Mouse (Mus musculus): ENCODE data around the gene Def8. TPM values are rescaled to one million over a fixed set of nuclear protein-coding genes. Genes with fewer than 3 reads are reported as not detected.

The Def8 gene
- polyA plus RNA-seq, 1 experiment from 2014 or later, result 49.9 TPM

GRCm38 (mm10) chr8:123415967-123416943, 7.1 kb upstream of the Def8 start:
- no peak overlapping the region for H3K27ac ChIP-seq
- 86% methylated on average over 8 of the region's 8 CpGs for WGBS
- peaks cover 44% of the 10 kb centered on the region for H3K36me3 ChIP-seq (replicated peaks)
- H3K4me1 ChIP-seq, result peaks cover 40% of the 10 kb centered on the region
- no peaks in the 10 kb centered on the region for H3K9me3 ChIP-seq
- peaks cover 31% of the 10 kb centered on the region for H3K27me3 ChIP-seq (ENCODE audit: poor library complexity, severe bottlenecking)
- H3K4me3 ChIP-seq, result no peak overlapping the region
- DNase-seq (ENCODE audit: extremely low spot score, low spot score), result no peak

DNA sequence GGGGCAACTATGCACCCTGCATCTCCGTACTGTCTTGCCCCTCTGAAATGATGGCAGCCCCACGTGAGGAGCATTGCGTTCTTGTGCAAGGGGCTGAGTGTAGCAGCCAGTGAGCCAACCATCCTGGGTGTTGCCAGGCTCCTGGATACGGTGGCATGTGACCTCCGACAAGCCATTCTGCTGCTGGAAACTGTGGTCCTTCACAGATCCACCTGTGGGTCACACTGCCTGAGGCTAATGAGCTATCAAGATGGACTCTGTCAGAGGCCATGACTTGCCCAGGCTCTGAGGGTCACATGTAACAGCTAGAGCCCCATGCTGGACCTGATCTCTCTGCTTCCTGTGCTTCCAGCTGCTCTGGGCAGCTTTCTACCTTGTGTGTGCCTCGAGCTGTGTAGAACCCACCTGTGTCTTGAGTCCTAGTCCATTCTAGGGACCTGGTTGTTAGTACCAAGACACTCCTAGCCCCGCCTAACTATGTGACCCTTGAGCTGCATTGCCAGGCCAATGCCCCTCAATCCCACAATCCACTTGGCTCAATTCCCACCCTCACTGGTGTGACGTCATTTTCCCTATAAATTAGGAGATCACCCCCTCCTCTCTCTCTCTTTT, 6.3 kb upstream of the Def8 start:
- Histone ChIP-seq H3K9me3 (no peaks in the 10 kb centered on the region), H3K27me3 (ENCODE audit: poor library complexity, severe bottlenecking) (peaks cover 26% of the 10 kb centered on the region), H3K27ac (no peak overlapping the region), H3K36me3 (replicated peaks) (peaks cover 52% of the 10 kb centered on the region), H3K4me1 (peaks cover 33% of the 10 kb centered on the region), H3K4me3 (no peak overlapping the region)
- 87% methylated on average over 8 of the region's 8 CpGs for WGBS
- no peak for DNase-seq (ENCODE audit: extremely low spot score, low spot score)

DNA sequence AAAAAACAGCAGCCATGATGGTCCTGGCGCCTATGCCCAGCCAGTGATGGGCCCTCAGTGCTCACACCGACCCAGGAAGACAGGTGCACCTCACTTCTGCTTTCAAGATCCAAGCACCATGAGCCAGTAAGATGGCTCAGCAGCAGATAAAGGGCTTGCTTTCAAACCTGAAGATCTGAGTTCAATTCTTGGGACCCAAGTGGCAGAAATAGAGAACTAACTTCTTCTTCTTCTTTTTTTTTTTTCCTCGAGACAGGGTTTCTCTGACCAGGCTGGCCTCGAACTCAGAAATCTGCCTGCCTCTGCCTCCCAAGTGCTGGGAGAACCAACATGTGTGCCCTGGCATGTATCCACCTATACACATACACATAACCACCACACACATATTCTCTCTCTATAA, 3.6 kb upstream of the Def8 start:
- no peaks in the 10 kb centered on the region for H3K9me3 ChIP-seq
- H3K36me3 ChIP-seq (replicated peaks), result peaks cover 52% of the 10 kb centered on the region
- H3K27me3 ChIP-seq (ENCODE audit: poor library complexity, severe bottlenecking), result 0 out of 2 replicates have a peak, but pooled peaks cover 3% of the 10 kb centered on the region
- no peak for DNase-seq (ENCODE audit: extremely low spot score, low spot score)
- H3K27ac ChIP-seq, result no peak overlapping the region
- WGBS, result 91% methylated on average over 4 of the region's 4 CpGs
- H3K4me1 ChIP-seq, result peaks cover 15% of the 10 kb centered on the region
- no peak overlapping the region for H3K4me3 ChIP-seq

DNA sequence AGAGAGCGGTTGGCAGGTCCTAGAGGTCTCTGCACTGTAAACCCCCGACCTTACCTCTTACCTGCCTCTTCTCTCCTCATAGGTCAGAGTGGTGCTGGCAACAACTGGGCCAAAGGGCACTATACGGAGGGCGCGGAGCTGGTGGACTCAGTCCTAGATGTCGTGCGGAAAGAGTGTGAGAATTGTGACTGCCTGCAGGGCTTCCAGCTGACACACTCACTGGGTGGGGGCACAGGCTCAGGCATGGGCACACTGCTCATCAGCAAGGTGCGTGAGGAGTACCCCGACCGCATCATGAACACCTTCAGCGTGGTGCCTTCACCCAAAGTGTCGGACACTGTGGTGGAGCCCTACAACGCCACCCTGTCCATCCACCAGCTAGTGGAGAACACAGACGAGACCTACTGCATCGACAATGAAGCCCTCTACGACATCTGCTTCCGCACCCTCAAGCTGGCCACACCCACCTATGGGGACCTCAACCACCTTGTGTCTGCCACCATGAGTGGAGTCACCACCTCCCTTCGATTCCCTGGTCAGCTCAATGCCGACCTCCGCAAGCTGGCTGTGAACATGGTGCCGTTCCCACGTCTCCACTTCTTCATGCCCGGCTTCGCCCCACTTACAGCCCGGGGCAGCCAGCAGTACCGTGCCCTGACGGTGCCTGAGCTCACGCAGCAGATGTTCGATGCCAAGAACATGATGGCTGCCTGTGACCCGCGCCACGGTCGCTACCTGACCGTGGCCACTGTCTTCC, 2.6 kb upstream of the Def8 start:
- DNase-seq (ENCODE audit: extremely low spot score, low spot score), result no peak
- Histone ChIP-seq H3K4me3 (no peak overlapping the region), H3K4me1 (peaks cover 15% of the 10 kb centered on the region), H3K27me3 (ENCODE audit: poor library complexity, severe bottlenecking) (0 out of 2 replicates have a peak, but pooled peaks cover 3% of the 10 kb centered on the region), H3K9me3 (no peaks in the 10 kb centered on the region), H3K27ac (no peak overlapping the region), H3K36me3 (replicated peaks) (peaks cover 52% of the 10 kb centered on the region)
- WGBS, result 95% methylated on average over 34 of the region's 34 CpGs

- 0 out of 2 replicates have a peak, but pooled peaks cover 3% of the 10 kb centered on the region for H3K27me3 ChIP-seq (ENCODE audit: poor library complexity, severe bottlenecking)
- no peak overlapping the region for H3K4me3 ChIP-seq
- 92% methylated on average over 19 of the region's 19 CpGs for WGBS
- H3K4me1 ChIP-seq, result peaks cover 14% of the 10 kb centered on the region
- peaks cover under 1% of the 10 kb centered on the region; the same call in 1 of the 2 replicates for H3K9me3 ChIP-seq
- H3K27ac ChIP-seq, result no peak overlapping the region
- DNase-seq (ENCODE audit: extremely low spot score, low spot score), result no peak
- peaks cover 52% of the 10 kb centered on the region for H3K36me3 ChIP-seq (replicated peaks)
These were observed 2.0 kb upstream of the Def8 start for GRCm38 (mm10) chr8:123421325-123421724.

- peak; percentile 73 for DNase-seq (ENCODE audit: extremely low spot score, low spot score)
- Histone ChIP-seq H3K27me3 (ENCODE audit: poor library complexity, severe bottlenecking) (0 out of 2 replicates have a peak, but pooled peaks cover 3% of the 10 kb centered on the region), H3K4me1 (peaks cover 8% of the 10 kb centered on the region), H3K9me3 (peaks cover 10% of the 10 kb centered on the region), H3K36me3 (replicated peaks) (peaks cover 47% of the 10 kb centered on the region), H3K4me3 (peak overlapping the region; percentile 29), H3K27ac (no peak overlapping the region)
- WGBS, result 21% methylated on average over 17 of the region's 17 CpGs
These were observed 1.1 kb upstream of the Def8 start for GRCm38 (mm10) chr8:123422056-123422780.

GRCm38 (mm10) chr8:123422781-123423159, 557 bp upstream of the Def8 start:
- peaks cover 43% of the 10 kb centered on the region for H3K36me3 ChIP-seq (replicated peaks)
- H3K4me1 ChIP-seq, result peaks cover 8% of the 10 kb centered on the region
- H3K9me3 ChIP-seq, result peaks cover 15% of the 10 kb centered on the region
- H3K27ac ChIP-seq, result no peak overlapping the region
- peak overlapping the region; percentile 29; the same call in 1 of the 2 replicates for H3K4me3 ChIP-seq
- H3K27me3 ChIP-seq (ENCODE audit: poor library complexity, severe bottlenecking), result 0 out of 2 replicates have a peak, but pooled peaks cover 3% of the 10 kb centered on the region
- no peak for DNase-seq (ENCODE audit: extremely low spot score, low spot score)
- 23% methylated on average over 3 of the region's 3 CpGs for WGBS

DNA sequence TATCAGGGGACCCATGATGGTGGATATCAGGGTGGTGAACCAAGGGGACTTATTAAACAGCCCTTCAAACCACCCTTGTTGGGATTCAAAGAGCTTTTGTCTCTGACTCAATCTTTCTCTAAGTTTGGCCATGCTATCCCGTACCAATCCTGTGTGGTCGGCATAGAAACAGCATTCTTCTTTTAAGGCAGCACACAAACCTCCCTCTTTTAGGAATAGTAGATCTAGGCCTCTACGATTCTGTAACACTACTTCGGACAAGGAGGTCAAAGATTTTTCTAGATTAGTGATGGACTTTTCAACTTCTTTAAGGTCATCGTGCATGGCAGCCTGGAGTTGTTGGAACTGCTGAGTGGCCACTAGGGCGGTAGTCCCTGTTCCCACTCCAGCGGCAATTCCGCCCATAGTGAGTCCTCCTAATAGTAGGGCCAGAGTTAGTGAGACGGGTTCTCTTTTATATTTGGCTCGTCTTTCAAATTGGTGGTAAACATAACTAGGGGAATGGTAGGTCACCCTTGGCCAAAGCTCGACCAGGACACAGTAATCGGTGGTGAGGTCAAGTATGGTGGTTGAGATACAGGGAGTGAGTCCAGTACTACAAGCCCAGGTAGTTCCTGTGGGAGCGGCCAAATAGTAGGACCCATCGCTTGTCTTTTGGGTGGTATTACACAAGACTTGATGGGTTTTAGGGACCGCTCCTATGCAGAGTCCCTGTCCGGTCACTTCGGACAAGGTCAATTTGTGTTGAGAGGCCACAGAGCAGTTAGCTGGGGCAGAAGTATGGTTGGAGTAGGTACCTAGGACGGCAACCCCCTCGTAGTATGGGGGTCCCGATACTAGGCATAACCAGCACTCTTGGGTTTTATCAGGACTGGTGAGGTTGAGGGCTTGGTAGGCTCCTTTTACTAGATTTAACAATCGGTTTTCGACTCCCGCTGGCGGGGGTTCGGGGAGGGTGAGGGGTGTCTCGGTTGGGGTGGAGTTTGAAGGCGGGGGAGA, 3.5 kb downstream of the Def8 start:
- no peak for DNase-seq (ENCODE audit: extremely low spot score, low spot score)
- WGBS, result 96% methylated on average over 27 of the region's 27 CpGs
- Histone ChIP-seq H3K4me3 (no peak overlapping the region), H3K9me3 (peaks cover 53% of the 10 kb centered on the region), H3K4me1 (peaks cover 8% of the 10 kb centered on the region), H3K36me3 (replicated peaks) (0 out of 2 replicates have a peak, but pooled peaks cover 3% of the 10 kb centered on the region), H3K27me3 (ENCODE audit: poor library complexity, severe bottlenecking) (no peaks in the 10 kb centered on the region), H3K27ac (no peak overlapping the region)

GRCm38 (mm10) chr8:123427639-123428275, 4.4 kb downstream of the Def8 start:
- H3K4me1 ChIP-seq, result peaks cover under 1% of the 10 kb centered on the region; the same call in 1 of the 2 replicates
- no peaks in the 10 kb centered on the region for H3K36me3 ChIP-seq (replicated peaks)
- H3K27ac ChIP-seq, result no peak overlapping the region
- no peaks in the 10 kb centered on the region for H3K27me3 ChIP-seq (ENCODE audit: poor library complexity, severe bottlenecking)
- WGBS, result 95% methylated on average over 24 of the region's 24 CpGs
- H3K4me3 ChIP-seq, result no peak overlapping the region
- H3K9me3 ChIP-seq, result peaks cover 62% of the 10 kb centered on the region
- no peak for DNase-seq (ENCODE audit: extremely low spot score, low spot score)

- WGBS, result 98% methylated on average over 29 of the region's 29 CpGs
- H3K9me3 ChIP-seq, result peaks cover 69% of the 10 kb centered on the region
These were observed 5.1 kb downstream of the Def8 start for GRCm38 (mm10) chr8:123428343-123428893.

More at GRCm38 (mm10) chr8:123428343-123428893, 5.1 kb downstream of the Def8 start:
- Histone ChIP-seq H3K36me3 (replicated peaks) (no peaks in the 10 kb centered on the region), H3K27me3 (ENCODE audit: poor library complexity, severe bottlenecking) (no peaks in the 10 kb centered on the region), H3K4me3 (no peak overlapping the region), H3K27ac (no peak overlapping the region), H3K4me1 (no peaks in the 10 kb centered on the region)
- no peak for DNase-seq (ENCODE audit: extremely low spot score, low spot score)

Measured in forebrain, embryonic 10.5 days (tissue).